Mouse (Mus musculus): Measurements from ENCODE around the gene Mapk8ip2. TPM values are rescaled to one million over a fixed set of nuclear protein-coding genes. Genes with fewer than 3 reads are reported as not detected.

Gene Mapk8ip2
- polyA plus RNA-seq (2014; fragmentation: Nextera tagmentation; extraction: Ambion mirVana): 26.0 and 27.4 TPM in 2 replicates

GRCm38 (mm10) chr15:89453865-89454478 is at the start of gene Mapk8ip2:
Mapk8ip2 (plus strand) TSS chr15:89453913.
- peak; percentile 80 for DNase-seq (ENCODE audit: low spot score)
- WGBS: under 1% methylated on average over 53 of the region's 53 CpGs

GRCm38 (mm10) chr15:89404831-89405623 is 48.7 kb upstream of the Mapk8ip2 start:
- Histone ChIP-seq H3K4me1 (replicated peaks; ENCODE audit: control insufficient read depth, insufficient read depth, low read length) (no peaks in the 10 kb centered on the region), H3K36me3 (ENCODE audit: control insufficient read depth, insufficient read depth, low read length) (no peaks in the 10 kb centered on the region), H3K27ac (ENCODE audit: low read depth, low read length) (no peak overlapping the region), H3K27me3 (ENCODE audit: control insufficient read depth, insufficient read depth, low read length) (no peaks in the 10 kb centered on the region), H3K9me3 (ENCODE audit: control insufficient read depth, low read length) (peaks cover 3% of the 10 kb centered on the region; the same call in 1 of the 2 replicates), H3K4me2 (ENCODE audit: low read depth, low read length, severe bottlenecking) (no peak overlapping the region), H3K9ac (ENCODE audit: low read length) (no peak overlapping the region), H3K4me3 (ENCODE audit: low read depth, low read length) (no peak overlapping the region)
- 87% methylated on average over 10 of the region's 10 CpGs for WGBS
- no peak for DNase-seq (ENCODE audit: low spot score)
- no peak for ATAC-seq (replicated peaks; ENCODE audit: low FRiP score)

More at GRCm38 (mm10) chr15:89453865-89454478, at the start of gene Mapk8ip2:
- peaks cover 9% of the 10 kb centered on the region for H3K4me1 ChIP-seq (replicated peaks; ENCODE audit: control insufficient read depth, insufficient read depth, low read length)
- peak within 1 kb of the TSS; percentile 78 for H3K4me2 ChIP-seq (ENCODE audit: low read depth, low read length, severe bottlenecking)
- H3K9me3 ChIP-seq (ENCODE audit: control insufficient read depth, low read length): no peaks in the 10 kb centered on the region
- H3K27ac ChIP-seq (ENCODE audit: low read depth, low read length): no peak within 1 kb of the TSS
- H3K4me3 ChIP-seq (ENCODE audit: low read depth, low read length): peak within 1 kb of the TSS; percentile 77
- peaks cover 9% of the 10 kb centered on the region; the same call in 1 of the 2 replicates for H3K36me3 ChIP-seq (ENCODE audit: control insufficient read depth, insufficient read depth, low read length)
- H3K27me3 ChIP-seq (ENCODE audit: control insufficient read depth, insufficient read depth, low read length): peaks cover 5% of the 10 kb centered on the region; the same call in 1 of the 2 replicates
- ATAC-seq (replicated peaks; ENCODE audit: low FRiP score): peak; percentile 77
- peak within 1 kb of the TSS; percentile 81 for H3K9ac ChIP-seq (ENCODE audit: low read length)

GRCm38 (mm10) chr15:89406691-89407090 is 47.0 kb upstream of the Mapk8ip2 start:
- H3K4me1 ChIP-seq (replicated peaks; ENCODE audit: control insufficient read depth, insufficient read depth, low read length): no peaks in the 10 kb centered on the region
- H3K27me3 ChIP-seq (ENCODE audit: control insufficient read depth, insufficient read depth, low read length): no peaks in the 10 kb centered on the region
- H3K9ac ChIP-seq (ENCODE audit: low read length): no peak overlapping the region
- no peak overlapping the region for H3K4me2 ChIP-seq (ENCODE audit: low read depth, low read length, severe bottlenecking)
- no peak overlapping the region for H3K27ac ChIP-seq (ENCODE audit: low read depth, low read length)
- H3K36me3 ChIP-seq (ENCODE audit: control insufficient read depth, insufficient read depth, low read length): no peaks in the 10 kb centered on the region
- no peak for ATAC-seq (replicated peaks; ENCODE audit: low FRiP score)
- peaks cover 3% of the 10 kb centered on the region; the same call in 1 of the 2 replicates for H3K9me3 ChIP-seq (ENCODE audit: control insufficient read depth, low read length)
- DNase-seq (ENCODE audit: low spot score): no peak
- no peak overlapping the region for H3K4me3 ChIP-seq (ENCODE audit: low read depth, low read length)

- peaks cover 3% of the 10 kb centered on the region; the same call in 1 of the 2 replicates for H3K9me3 ChIP-seq (ENCODE audit: control insufficient read depth, low read length)
- no peak within 1 kb of the TSS for H3K4me3 ChIP-seq (ENCODE audit: low read depth, low read length)
- ATAC-seq (replicated peaks; ENCODE audit: low FRiP score) (no peak), DNase-seq (ENCODE audit: low spot score) (no peak)
- no peaks in the 10 kb centered on the region for H3K4me1 ChIP-seq (replicated peaks; ENCODE audit: control insufficient read depth, insufficient read depth, low read length)
- H3K9ac ChIP-seq (ENCODE audit: low read length): no peak within 1 kb of the TSS
- WGBS: 92% methylated on average over 24 of the region's 24 CpGs
- H3K27me3 ChIP-seq (ENCODE audit: control insufficient read depth, insufficient read depth, low read length): no peaks in the 10 kb centered on the region
- H3K27ac ChIP-seq (ENCODE audit: low read depth, low read length): no peak within 1 kb of the TSS
- H3K4me2 ChIP-seq (ENCODE audit: low read depth, low read length, severe bottlenecking): no peak within 1 kb of the TSS
- no peaks in the 10 kb centered on the region for H3K36me3 ChIP-seq (ENCODE audit: control insufficient read depth, insufficient read depth, low read length)
Observed at GRCm38 (mm10) chr15:89410118-89410517, 43.6 kb upstream of the Mapk8ip2 start, which contains the start of gene Syce3. Syce3 (minus strand) TSS chr15:89410503.

DNA sequence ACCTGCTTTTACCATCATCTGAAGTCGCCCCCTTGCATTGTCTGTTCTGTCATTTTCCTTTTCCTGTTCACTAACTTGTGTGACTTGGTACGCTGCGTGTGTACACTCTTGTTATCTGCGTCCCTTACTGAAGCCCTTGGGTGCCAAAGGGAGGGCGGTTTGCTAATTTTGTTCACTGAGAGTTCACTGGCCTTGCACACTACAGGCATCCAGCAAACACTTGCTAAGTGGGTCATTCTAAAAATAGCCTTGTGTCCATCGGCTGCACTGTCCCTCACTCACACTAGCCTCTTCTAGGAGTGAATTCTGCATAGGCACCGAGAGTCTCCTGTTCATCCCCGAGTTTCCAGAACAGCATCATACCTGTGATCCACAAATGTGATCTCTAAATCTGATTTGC is 38.4 kb upstream of the Mapk8ip2 start:
- no peak for DNase-seq (ENCODE audit: low spot score)
- H3K36me3 ChIP-seq (ENCODE audit: control insufficient read depth, insufficient read depth, low read length): no peaks in the 10 kb centered on the region
- H3K9me3 ChIP-seq (ENCODE audit: control insufficient read depth, low read length): no peaks in the 10 kb centered on the region
- H3K4me2 ChIP-seq (ENCODE audit: low read depth, low read length, severe bottlenecking): no peak overlapping the region
- no peaks in the 10 kb centered on the region for H3K27me3 ChIP-seq (ENCODE audit: control insufficient read depth, insufficient read depth, low read length)
- no peak overlapping the region for H3K9ac ChIP-seq (ENCODE audit: low read length)
- no peaks in the 10 kb centered on the region for H3K4me1 ChIP-seq (replicated peaks; ENCODE audit: control insufficient read depth, insufficient read depth, low read length)
- H3K4me3 ChIP-seq (ENCODE audit: low read depth, low read length): no peak overlapping the region
- no peak overlapping the region for H3K27ac ChIP-seq (ENCODE audit: low read depth, low read length)
- no peak for ATAC-seq (replicated peaks; ENCODE audit: low FRiP score)
- WGBS: 93% methylated on average over 8 of the region's 8 CpGs

GRCm38 (mm10) chr15:89421938-89422337 is 31.8 kb upstream of the Mapk8ip2 start:
- Histone ChIP-seq H3K4me1 (replicated peaks; ENCODE audit: control insufficient read depth, insufficient read depth, low read length) (no peaks in the 10 kb centered on the region), H3K4me2 (ENCODE audit: low read depth, low read length, severe bottlenecking) (no peak overlapping the region), H3K27ac (ENCODE audit: low read depth, low read length) (no peak overlapping the region), H3K4me3 (ENCODE audit: low read depth, low read length) (no peak overlapping the region), H3K9me3 (ENCODE audit: control insufficient read depth, low read length) (no peaks in the 10 kb centered on the region), H3K9ac (ENCODE audit: low read length) (no peak overlapping the region), H3K36me3 (ENCODE audit: control insufficient read depth, insufficient read depth, low read length) (no peaks in the 10 kb centered on the region), H3K27me3 (ENCODE audit: control insufficient read depth, insufficient read depth, low read length) (no peaks in the 10 kb centered on the region)
- DNase-seq (ENCODE audit: low spot score) (no peak), ATAC-seq (replicated peaks; ENCODE audit: low FRiP score) (no peak)
- WGBS: 94% methylated on average over 9 of the region's 9 CpGs

DNA sequence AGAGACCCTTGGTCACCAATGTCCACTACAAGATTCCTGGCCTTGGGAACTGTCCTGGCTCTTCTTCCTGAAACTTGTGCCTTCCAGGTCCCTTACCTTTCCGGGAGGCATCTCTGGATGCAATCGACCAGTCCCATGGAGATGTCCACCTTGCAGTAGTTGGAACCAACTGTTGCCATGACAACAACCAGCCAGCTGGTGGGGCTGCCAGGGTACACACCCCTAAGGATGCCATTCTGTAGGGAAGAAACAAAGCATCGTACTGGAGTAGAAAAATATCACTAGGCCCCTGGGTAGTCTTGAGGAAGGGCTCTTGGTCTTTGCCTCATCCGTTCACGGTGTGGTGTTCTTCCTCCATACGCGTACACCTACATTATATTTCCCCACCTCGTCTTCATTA is 29.1 kb upstream of the Mapk8ip2 start:
- WGBS: 87% methylated on average over 8 of the region's 8 CpGs
- peaks cover 8% of the 10 kb centered on the region; the same call in 1 of the 2 replicates for H3K4me1 ChIP-seq (replicated peaks; ENCODE audit: control insufficient read depth, insufficient read depth, low read length)
- no peaks in the 10 kb centered on the region for H3K9me3 ChIP-seq (ENCODE audit: control insufficient read depth, low read length)
- no peaks in the 10 kb centered on the region for H3K27me3 ChIP-seq (ENCODE audit: control insufficient read depth, insufficient read depth, low read length)
- no peak overlapping the region for H3K4me3 ChIP-seq (ENCODE audit: low read depth, low read length)
- H3K9ac ChIP-seq (ENCODE audit: low read length): no peak overlapping the region
- DNase-seq (ENCODE audit: low spot score) (no peak), ATAC-seq (replicated peaks; ENCODE audit: low FRiP score) (no peak)
- no peak overlapping the region for H3K27ac ChIP-seq (ENCODE audit: low read depth, low read length)
- no peaks in the 10 kb centered on the region; the same call in 1 of the 2 replicates for H3K36me3 ChIP-seq (ENCODE audit: control insufficient read depth, insufficient read depth, low read length)
- H3K4me2 ChIP-seq (ENCODE audit: low read depth, low read length, severe bottlenecking): no peak overlapping the region

- H3K9me3 ChIP-seq (ENCODE audit: control insufficient read depth, low read length): no peaks in the 10 kb centered on the region
- no peaks in the 10 kb centered on the region for H3K27me3 ChIP-seq (ENCODE audit: control insufficient read depth, insufficient read depth, low read length)
- H3K27ac ChIP-seq (ENCODE audit: low read depth, low read length): no peak within 1 kb of the TSS
- H3K9ac ChIP-seq (ENCODE audit: low read length): no peak within 1 kb of the TSS
- WGBS: 30% methylated on average over 6 of the region's 6 CpGs
- H3K36me3 ChIP-seq (ENCODE audit: control insufficient read depth, insufficient read depth, low read length): no peaks in the 10 kb centered on the region; the same call in 1 of the 2 replicates
- ATAC-seq (replicated peaks; ENCODE audit: low FRiP score) (no peak), DNase-seq (ENCODE audit: low spot score) (no peak)
- peaks cover 8% of the 10 kb centered on the region; the same call in 1 of the 2 replicates for H3K4me1 ChIP-seq (replicated peaks; ENCODE audit: control insufficient read depth, insufficient read depth, low read length)
- no peak within 1 kb of the TSS for H3K4me3 ChIP-seq (ENCODE audit: low read depth, low read length)
- H3K4me2 ChIP-seq (ENCODE audit: low read depth, low read length, severe bottlenecking): no peak within 1 kb of the TSS
Observed at GRCm38 (mm10) chr15:89425711-89426121, 28.0 kb upstream of the Mapk8ip2 start, which contains the start of gene Cpt1b. Cpt1b (minus strand) TSS chr15:89425863.
